Mouse (Mus musculus): ENCODE measurements around the gene Lsr. TPM values are rescaled to one million over a fixed set of nuclear protein-coding genes. Genes with fewer than 3 reads are reported as not detected.

Lsr gene
- polyA plus RNA-seq, 1 experiment, result 34.6 TPM

- Histone ChIP-seq H3K4me3 (ENCODE audit: control insufficient read depth, insufficient read depth, low read length) (no peak overlapping the region), H3K27me3 (ENCODE audit: control insufficient read depth, insufficient read depth, low read length) (no peaks in the 10 kb centered on the region), H3K4me1 (replicated peaks; ENCODE audit: control insufficient read depth, insufficient read depth, low read length) (peaks cover 23% of the 10 kb centered on the region), H3K36me3 (ENCODE audit: control insufficient read depth, insufficient read depth, low read length) (no peaks in the 10 kb centered on the region), H3K27ac (ENCODE audit: control insufficient read depth, insufficient read depth, low read length) (peak overlapping the region; percentile 67)
- no peak for DNase-seq
- TF ChIP-seq POLR2A (IDR thresholded peaks at IDR 0.05; ENCODE audit: control insufficient read depth, extremely low read depth, insufficient read depth, low read length, poor library complexity), result no peak
- TF ChIP-seq CTCF (IDR thresholded peaks at IDR 0.05; ENCODE audit: borderline replicate concordance, control insufficient read depth, extremely low read depth, insufficient read depth, low read length, poor library complexity), result no peak
- WGBS, result 15% methylated on average over 3 of the region's 3 CpGs
Measured at GRCm38 (mm10) chr7:30966657-30967056, 6.6 kb downstream of the Lsr start.

DNA sequence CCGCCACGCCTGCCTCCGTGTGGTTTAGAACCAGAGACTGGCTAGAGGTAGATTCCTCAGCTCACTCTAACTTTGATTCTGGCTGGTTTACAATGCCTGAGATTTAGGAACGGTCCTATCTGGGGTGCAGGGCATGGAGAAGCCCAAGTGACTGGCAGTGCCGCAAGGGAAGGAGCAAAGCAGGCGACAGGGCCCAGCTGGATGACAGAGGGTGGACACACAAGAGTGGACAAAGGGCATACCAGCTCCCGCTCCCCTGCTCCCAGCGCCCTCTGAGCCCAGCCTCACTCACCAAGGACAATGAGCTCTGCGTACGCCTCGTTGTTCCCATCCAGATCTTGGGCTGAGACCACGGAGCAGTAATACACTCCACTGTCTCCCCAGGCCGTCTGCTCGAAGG is 7.6 kb downstream of the Lsr start:
- no peaks in the 10 kb centered on the region for H3K27me3 ChIP-seq (ENCODE audit: control insufficient read depth, insufficient read depth, low read length)
- DNase-seq, result no peak
- 81% methylated on average over 14 of the region's 14 CpGs for WGBS
- no peak for TF ChIP-seq POLR2A (IDR thresholded peaks at IDR 0.05; ENCODE audit: control insufficient read depth, extremely low read depth, insufficient read depth, low read length, poor library complexity)
- TF ChIP-seq CTCF (IDR thresholded peaks at IDR 0.05; ENCODE audit: borderline replicate concordance, control insufficient read depth, extremely low read depth, insufficient read depth, low read length, poor library complexity), result no peak
- no peaks in the 10 kb centered on the region for H3K36me3 ChIP-seq (ENCODE audit: control insufficient read depth, insufficient read depth, low read length)
- peaks cover 23% of the 10 kb centered on the region for H3K4me1 ChIP-seq (replicated peaks; ENCODE audit: control insufficient read depth, insufficient read depth, low read length)
- H3K27ac ChIP-seq (ENCODE audit: control insufficient read depth, insufficient read depth, low read length), result no peak overlapping the region
- no peak overlapping the region for H3K4me3 ChIP-seq (ENCODE audit: control insufficient read depth, insufficient read depth, low read length)

GRCm38 (mm10) chr7:30964366-30964765 is 8.9 kb downstream of the Lsr start:
- Histone ChIP-seq H3K4me3 (ENCODE audit: control insufficient read depth, insufficient read depth, low read length) (no peak overlapping the region), H3K36me3 (ENCODE audit: control insufficient read depth, insufficient read depth, low read length) (no peaks in the 10 kb centered on the region), H3K4me1 (replicated peaks; ENCODE audit: control insufficient read depth, insufficient read depth, low read length) (peaks cover 23% of the 10 kb centered on the region), H3K27me3 (ENCODE audit: control insufficient read depth, insufficient read depth, low read length) (no peaks in the 10 kb centered on the region), H3K27ac (ENCODE audit: control insufficient read depth, insufficient read depth, low read length) (no peak overlapping the region)
- 96% methylated on average over 7 of the region's 7 CpGs for WGBS
- DNase-seq, result no peak
- TF ChIP-seq CTCF (IDR thresholded peaks at IDR 0.05; ENCODE audit: borderline replicate concordance, control insufficient read depth, extremely low read depth, insufficient read depth, low read length, poor library complexity), result no peak
- TF ChIP-seq POLR2A (IDR thresholded peaks at IDR 0.05; ENCODE audit: control insufficient read depth, extremely low read depth, insufficient read depth, low read length, poor library complexity), result no peak

GRCm38 (mm10) chr7:30962862-30963261 is 10.4 kb downstream of the Lsr start:
- no peaks in the 10 kb centered on the region for H3K36me3 ChIP-seq (ENCODE audit: control insufficient read depth, insufficient read depth, low read length)
- WGBS, result 93% methylated on average over 5 of the region's 5 CpGs
- no peak for DNase-seq
- TF ChIP-seq POLR2A (IDR thresholded peaks at IDR 0.05; ENCODE audit: control insufficient read depth, extremely low read depth, insufficient read depth, low read length, poor library complexity), result no peak
- no peak for TF ChIP-seq CTCF (IDR thresholded peaks at IDR 0.05; ENCODE audit: borderline replicate concordance, control insufficient read depth, extremely low read depth, insufficient read depth, low read length, poor library complexity)
- H3K4me3 ChIP-seq (ENCODE audit: control insufficient read depth, insufficient read depth, low read length), result no peak overlapping the region
- peaks cover 29% of the 10 kb centered on the region for H3K4me1 ChIP-seq (replicated peaks; ENCODE audit: control insufficient read depth, insufficient read depth, low read length)
- H3K27me3 ChIP-seq (ENCODE audit: control insufficient read depth, insufficient read depth, low read length), result no peaks in the 10 kb centered on the region
- H3K27ac ChIP-seq (ENCODE audit: control insufficient read depth, insufficient read depth, low read length), result no peak overlapping the region

- H3K36me3 ChIP-seq (ENCODE audit: control insufficient read depth, insufficient read depth, low read length), result 0 out of 2 replicates have a peak, but pooled peaks cover 2% of the 10 kb centered on the region
- no peak overlapping the region for H3K27ac ChIP-seq (ENCODE audit: control insufficient read depth, insufficient read depth, low read length)
- no peaks in the 10 kb centered on the region for H3K27me3 ChIP-seq (ENCODE audit: control insufficient read depth, insufficient read depth, low read length)
- H3K4me3 ChIP-seq (ENCODE audit: control insufficient read depth, insufficient read depth, low read length), result no peak overlapping the region
- H3K4me1 ChIP-seq (replicated peaks; ENCODE audit: control insufficient read depth, insufficient read depth, low read length), result peaks cover 12% of the 10 kb centered on the region
- 97% methylated on average over 6 of the region's 6 CpGs for WGBS
- TF ChIP-seq POLR2A (IDR thresholded peaks at IDR 0.05; ENCODE audit: control insufficient read depth, extremely low read depth, insufficient read depth, low read length, poor library complexity) (no peak), CTCF (IDR thresholded peaks at IDR 0.05; ENCODE audit: borderline replicate concordance, control insufficient read depth, extremely low read depth, insufficient read depth, low read length, poor library complexity) (no peak)
- DNase-seq, result no peak
Measured at GRCm38 (mm10) chr7:30959786-30960349, 13.4 kb downstream of the Lsr start.

GRCm38 (mm10) chr7:30958866-30959487 is 14.3 kb downstream of the Lsr start:
- peaks cover 12% of the 10 kb centered on the region for H3K4me1 ChIP-seq (replicated peaks; ENCODE audit: control insufficient read depth, insufficient read depth, low read length)
- 96% methylated on average over 9 of the region's 9 CpGs for WGBS
- DNase-seq, result no peak
- H3K4me3 ChIP-seq (ENCODE audit: control insufficient read depth, insufficient read depth, low read length), result no peak overlapping the region
- H3K36me3 ChIP-seq (ENCODE audit: control insufficient read depth, insufficient read depth, low read length), result peaks cover 11% of the 10 kb centered on the region
- H3K27me3 ChIP-seq (ENCODE audit: control insufficient read depth, insufficient read depth, low read length), result no peaks in the 10 kb centered on the region
- H3K27ac ChIP-seq (ENCODE audit: control insufficient read depth, insufficient read depth, low read length), result no peak overlapping the region
- no peak for TF ChIP-seq POLR2A (IDR thresholded peaks at IDR 0.05; ENCODE audit: control insufficient read depth, extremely low read depth, insufficient read depth, low read length, poor library complexity)
- no peak for TF ChIP-seq CTCF (IDR thresholded peaks at IDR 0.05; ENCODE audit: borderline replicate concordance, control insufficient read depth, extremely low read depth, insufficient read depth, low read length, poor library complexity)
